Mouse (Mus musculus) ES-E14 (cell line): ENCODE measurements around the gene Hunk.

Source experiments
- CHD2 ChIP-seq: IDR thresholded peaks from 2 replicates; pipeline ENCODE4 v1.6.1; 2014; ENCODE audit warnings: mild to moderate bottlenecking, low read depth, low read length, inconsistent platforms
- ZC3H11A ChIP-seq: IDR thresholded peaks from 2 replicates; pipeline ENCODE4 v1.6.1; 2012; ENCODE audit warnings: low read depth, mild to moderate bottlenecking, inconsistent platforms, low read length, borderline replicate concordance

DNA sequence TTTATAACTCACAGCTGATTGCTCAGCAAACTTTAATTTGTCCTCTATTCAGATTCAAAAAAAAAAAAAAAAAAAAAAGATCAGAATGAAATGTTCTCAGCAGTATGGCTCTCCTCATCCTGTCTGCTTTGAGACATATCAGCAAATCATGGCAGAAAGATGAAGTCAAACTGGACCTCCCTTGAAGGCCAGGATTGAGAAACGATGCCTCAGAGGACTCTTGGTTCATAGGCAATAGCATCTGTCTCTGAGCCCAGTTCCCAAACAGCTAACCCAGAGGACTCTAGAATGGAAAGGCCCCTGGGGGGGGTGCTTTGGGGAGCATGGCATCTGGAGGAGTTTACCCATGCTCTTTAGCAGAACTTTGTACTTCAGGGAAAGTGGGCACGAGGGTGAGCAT is 119.9 kb downstream of the Hunk start:
- TF ChIP-seq ZC3H11A, result no peak
- no peak for TF ChIP-seq CHD2
